Mouse (Mus musculus): ENCODE results near the gene Taf5. TPM values are rescaled to one million over a fixed set of nuclear protein-coding genes. Genes with fewer than 3 reads are reported as not detected.
A peak's percentile ranks its signal among the peaks of the same experiment; 100 is the strongest.

The Taf5 gene
- polyA plus RNA-seq, 1 experiment from 2014 or later: 4.3 TPM

DNA sequence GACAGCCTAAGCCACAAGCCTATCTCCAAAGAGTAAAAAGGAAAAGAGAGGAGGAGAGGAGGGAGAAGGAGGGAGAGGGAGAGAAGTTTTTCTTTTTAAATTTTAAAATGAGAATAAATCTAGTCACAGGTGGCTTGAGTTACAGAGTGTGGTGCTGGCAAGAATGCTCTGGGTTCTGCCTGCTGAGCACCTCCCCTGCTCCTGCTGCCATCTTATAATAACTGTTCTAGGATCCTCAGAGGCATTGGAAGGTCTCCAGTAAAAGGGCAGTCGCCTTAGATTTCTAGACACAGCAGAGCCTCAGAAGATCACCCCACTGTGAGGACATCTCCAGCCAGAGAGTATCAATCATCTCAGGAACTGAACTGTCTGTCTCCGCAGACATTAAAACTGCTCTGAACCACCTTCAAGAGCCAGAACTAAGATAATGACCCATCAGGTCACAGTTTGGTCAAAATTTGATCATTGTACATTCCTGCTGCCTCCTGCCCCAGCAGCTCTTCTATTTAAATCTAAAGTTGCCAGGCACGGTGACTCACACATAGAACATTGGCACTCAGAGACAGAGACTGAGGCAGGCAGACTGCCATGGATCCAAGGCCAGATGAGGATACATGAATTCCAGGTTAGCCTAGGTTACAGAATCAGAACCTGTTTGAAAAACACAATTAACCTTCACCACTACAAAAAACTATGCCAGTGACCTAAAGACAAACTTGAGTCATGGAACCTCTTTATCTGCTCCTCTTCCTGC is 26.6 kb upstream of the Taf5 start:
- ATAC-seq (replicated peaks; ENCODE audit: low FRiP score, low read depth) (no peak), DNase-seq (ENCODE audit: low spot score) (no peak)
- H3K27ac ChIP-seq: no peak overlapping the region
- H3K4me2 ChIP-seq (ENCODE audit: low read length): no peak overlapping the region
- 82% methylated on average over 3 of the region's 3 CpGs for WGBS
- H3K9ac ChIP-seq (ENCODE audit: low read depth, low read length): no peak overlapping the region
- H3K4me3 ChIP-seq (replicated peaks; ENCODE audit: low read depth, low read length): no peak overlapping the region
- TF ChIP-seq CTCF (IDR thresholded peaks at IDR 0.05; ENCODE audit: low read depth): no peak
- peaks cover 10% of the 10 kb centered on the region; the same call in 1 of the 2 replicates for H3K36me3 ChIP-seq (ENCODE audit: insufficient read depth, low read length)
- no peaks in the 10 kb centered on the region for H3K9me3 ChIP-seq (replicated peaks; ENCODE audit: low read length)
- H3K4me1 ChIP-seq (replicated peaks; ENCODE audit: insufficient read depth, low read length): no peaks in the 10 kb centered on the region
- no peaks in the 10 kb centered on the region for H3K27me3 ChIP-seq (ENCODE audit: insufficient read depth, low read length)

DNA sequence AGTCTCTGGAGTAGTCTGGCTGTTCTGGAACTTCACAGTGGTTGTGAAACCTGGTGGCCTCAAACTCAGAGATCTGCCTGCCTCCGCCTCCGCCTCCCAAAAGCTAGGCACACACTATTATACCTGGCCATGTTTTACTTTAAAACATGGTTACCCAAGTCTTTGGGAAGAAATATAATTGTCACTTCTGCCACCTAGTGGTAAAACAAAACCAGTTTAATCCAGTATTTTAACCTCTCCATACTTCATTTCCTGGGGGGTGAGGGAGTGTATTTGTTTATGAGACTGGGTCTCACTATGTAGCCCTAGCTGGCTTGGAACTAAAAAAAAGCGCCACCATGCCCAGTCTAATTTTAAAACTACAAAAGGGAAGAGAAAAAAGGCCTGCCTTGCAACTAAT is 23.9 kb upstream of the Taf5 start:
- ATAC-seq (replicated peaks; ENCODE audit: low FRiP score, low read depth) (no peak), DNase-seq (ENCODE audit: low spot score) (peak; percentile 62)
- H3K27ac ChIP-seq: no peak overlapping the region
- H3K27me3 ChIP-seq (ENCODE audit: insufficient read depth, low read length): no peaks in the 10 kb centered on the region
- 88% methylated on average over 3 of the region's 3 CpGs for WGBS
- peaks cover 15% of the 10 kb centered on the region; the same call in 1 of the 2 replicates for H3K36me3 ChIP-seq (ENCODE audit: insufficient read depth, low read length)
- no peak overlapping the region for H3K9ac ChIP-seq (ENCODE audit: low read depth, low read length)
- peak; percentile 60 for TF ChIP-seq CTCF (IDR thresholded peaks at IDR 0.05; ENCODE audit: low read depth)
- H3K4me2 ChIP-seq (ENCODE audit: low read length): no peak overlapping the region
- H3K4me3 ChIP-seq (replicated peaks; ENCODE audit: low read depth, low read length): no peak overlapping the region
- H3K4me1 ChIP-seq (replicated peaks; ENCODE audit: insufficient read depth, low read length): no peaks in the 10 kb centered on the region
- H3K9me3 ChIP-seq (replicated peaks; ENCODE audit: low read length): no peaks in the 10 kb centered on the region

DNA sequence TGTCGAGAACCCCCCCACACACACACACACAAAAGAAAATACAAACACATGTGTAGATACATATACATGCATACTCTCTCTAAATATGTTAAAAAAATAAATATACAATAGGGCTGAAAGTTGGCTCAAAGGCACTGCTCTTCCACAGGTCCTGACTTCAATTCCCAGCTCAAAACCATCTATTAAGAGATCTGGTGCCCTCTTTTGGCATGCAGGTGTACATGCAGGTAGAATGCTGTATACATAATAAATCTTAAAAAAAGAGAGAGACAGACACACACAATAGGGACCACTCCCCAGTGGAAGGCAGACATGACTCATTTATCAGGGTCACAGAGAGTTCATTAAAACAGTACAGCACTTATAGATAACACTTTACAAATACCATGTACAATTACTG is 21.2 kb upstream of the Taf5 start:
- WGBS: 90% methylated on average over 1 of the region's 1 CpGs
- Histone ChIP-seq H3K9ac (ENCODE audit: low read depth, low read length) (no peak overlapping the region), H3K4me3 (replicated peaks; ENCODE audit: low read depth, low read length) (no peak overlapping the region), H3K4me2 (ENCODE audit: low read length) (no peak overlapping the region), H3K27me3 (ENCODE audit: insufficient read depth, low read length) (no peaks in the 10 kb centered on the region), H3K9me3 (replicated peaks; ENCODE audit: low read length) (no peaks in the 10 kb centered on the region), H3K36me3 (ENCODE audit: insufficient read depth, low read length) (peaks cover 13% of the 10 kb centered on the region; the same call in 1 of the 2 replicates), H3K4me1 (replicated peaks; ENCODE audit: insufficient read depth, low read length) (peaks cover 8% of the 10 kb centered on the region; the same call in 1 of the 2 replicates), H3K27ac (no peak overlapping the region)
- peak; percentile 54 for TF ChIP-seq CTCF (IDR thresholded peaks at IDR 0.05; ENCODE audit: low read depth)
- no peak for DNase-seq (ENCODE audit: low spot score)
- no peak for ATAC-seq (replicated peaks; ENCODE audit: low FRiP score, low read depth)

DNA sequence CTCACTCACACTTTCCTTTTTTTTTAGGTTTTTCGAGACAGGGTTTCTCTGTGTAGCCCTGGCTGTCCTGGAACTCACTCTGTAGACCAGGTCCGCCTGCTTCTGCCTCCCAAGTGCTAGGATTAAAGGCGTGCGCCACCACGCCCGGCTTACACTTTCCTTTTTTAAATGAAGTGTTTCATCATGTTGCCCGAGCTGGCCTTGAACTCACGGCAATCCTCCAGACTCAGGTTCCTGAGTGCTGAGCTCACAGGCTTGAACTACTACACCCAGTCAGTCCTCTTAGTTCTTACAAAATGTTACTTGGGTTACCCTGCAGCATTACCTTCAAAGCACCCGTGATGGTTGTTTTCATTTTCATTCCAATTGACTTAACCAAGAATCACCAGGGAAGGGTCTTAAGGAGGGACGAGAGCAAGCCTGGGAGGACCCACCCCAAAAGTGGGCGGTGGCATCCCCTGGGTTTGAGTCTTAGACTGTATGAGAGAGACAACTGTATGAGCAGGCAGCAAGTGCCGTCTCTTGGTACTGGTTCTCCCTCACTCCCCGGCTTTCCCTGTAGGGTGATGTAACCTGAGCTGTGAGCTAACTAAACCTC is 20.2 kb upstream of the Taf5 start:
- H3K4me3 ChIP-seq (replicated peaks; ENCODE audit: low read depth, low read length): no peak overlapping the region
- ATAC-seq (replicated peaks; ENCODE audit: low FRiP score, low read depth): no peak
- H3K4me2 ChIP-seq (ENCODE audit: low read length): no peak overlapping the region
- DNase-seq (ENCODE audit: low spot score): no peak
- WGBS: 77% methylated on average over 13 of the region's 13 CpGs
- peaks cover 8% of the 10 kb centered on the region; the same call in 1 of the 2 replicates for H3K4me1 ChIP-seq (replicated peaks; ENCODE audit: insufficient read depth, low read length)
- no peak for TF ChIP-seq CTCF (IDR thresholded peaks at IDR 0.05; ENCODE audit: low read depth)
- peaks cover 10% of the 10 kb centered on the region; the same call in 1 of the 2 replicates for H3K36me3 ChIP-seq (ENCODE audit: insufficient read depth, low read length)
- H3K9me3 ChIP-seq (replicated peaks; ENCODE audit: low read length): no peaks in the 10 kb centered on the region
- no peaks in the 10 kb centered on the region for H3K27me3 ChIP-seq (ENCODE audit: insufficient read depth, low read length)
- no peak overlapping the region for H3K9ac ChIP-seq (ENCODE audit: low read depth, low read length)
- no peak overlapping the region for H3K27ac ChIP-seq

DNA sequence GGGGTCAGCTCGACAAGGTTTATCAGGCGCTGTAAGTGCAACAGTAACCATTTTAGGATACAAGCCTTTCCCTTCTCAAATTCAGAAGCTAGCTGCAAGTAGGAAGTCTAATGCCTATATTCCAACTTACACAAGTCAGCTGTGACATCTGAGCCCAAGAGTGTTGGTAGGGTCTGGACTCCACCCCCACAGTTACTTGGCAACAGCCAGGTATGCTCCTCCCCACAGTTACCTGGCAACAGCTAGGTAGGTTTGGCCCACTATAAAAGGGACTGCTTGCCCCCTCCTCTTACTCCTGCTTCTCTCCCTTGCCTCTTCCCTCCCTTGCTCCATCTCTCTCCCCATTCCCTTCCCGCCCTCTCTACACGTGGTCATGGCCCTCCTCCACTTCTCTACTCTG is 18.5 kb upstream of the Taf5 start:
- no peak for TF ChIP-seq CTCF (IDR thresholded peaks at IDR 0.05; ENCODE audit: low read depth)
- Histone ChIP-seq H3K4me1 (replicated peaks; ENCODE audit: insufficient read depth, low read length) (peaks cover 8% of the 10 kb centered on the region; the same call in 1 of the 2 replicates), H3K9me3 (replicated peaks; ENCODE audit: low read length) (no peaks in the 10 kb centered on the region), H3K27me3 (ENCODE audit: insufficient read depth, low read length) (no peaks in the 10 kb centered on the region), H3K36me3 (ENCODE audit: insufficient read depth, low read length) (peaks cover 10% of the 10 kb centered on the region; the same call in 1 of the 2 replicates), H3K4me2 (ENCODE audit: low read length) (peak overlapping the region; percentile 93), H3K27ac (no peak overlapping the region), H3K9ac (ENCODE audit: low read depth, low read length) (no peak overlapping the region), H3K4me3 (replicated peaks; ENCODE audit: low read depth, low read length) (no peak overlapping the region)
- DNase-seq (ENCODE audit: low spot score): no peak
- 66% methylated on average over 4 of the region's 4 CpGs for WGBS
- ATAC-seq (replicated peaks; ENCODE audit: low FRiP score, low read depth): no peak

DNA sequence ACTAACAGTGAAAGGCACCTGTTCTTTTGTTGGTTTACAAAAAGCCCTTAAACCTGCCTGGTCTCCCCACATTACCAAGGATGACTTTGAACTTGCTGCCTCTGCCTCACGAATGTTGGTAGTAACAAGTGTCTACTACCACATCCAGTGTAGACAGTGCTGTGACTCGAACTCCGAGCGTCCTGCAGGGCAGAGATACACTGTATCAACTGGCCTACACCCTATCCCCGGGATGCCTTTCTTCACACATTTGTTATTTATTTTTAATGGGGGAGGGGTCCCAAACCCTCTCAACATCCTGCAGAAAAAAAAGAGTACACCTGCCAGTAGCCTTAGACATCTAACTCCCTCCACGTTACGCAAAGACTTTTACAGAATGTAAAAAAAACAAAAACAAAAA is 17.7 kb upstream of the Taf5 start:
- Histone ChIP-seq H3K4me1 (replicated peaks; ENCODE audit: insufficient read depth, low read length) (peaks cover 8% of the 10 kb centered on the region; the same call in 1 of the 2 replicates), H3K9me3 (replicated peaks; ENCODE audit: low read length) (no peaks in the 10 kb centered on the region), H3K9ac (ENCODE audit: low read depth, low read length) (peak overlapping the region; percentile 79), H3K27me3 (ENCODE audit: insufficient read depth, low read length) (no peaks in the 10 kb centered on the region), H3K36me3 (ENCODE audit: insufficient read depth, low read length) (peaks cover 10% of the 10 kb centered on the region; the same call in 1 of the 2 replicates), H3K4me3 (replicated peaks; ENCODE audit: low read depth, low read length) (peak overlapping the region; percentile 90), H3K27ac (no peak overlapping the region), H3K4me2 (ENCODE audit: low read length) (peak overlapping the region; percentile 93)
- no peak for TF ChIP-seq CTCF (IDR thresholded peaks at IDR 0.05; ENCODE audit: low read depth)
- 4% methylated on average over 7 of the region's 7 CpGs for WGBS
- DNase-seq (ENCODE audit: low spot score) (no peak), ATAC-seq (replicated peaks; ENCODE audit: low FRiP score, low read depth) (no peak)
